10 mouse cellular contexts compared by ENCODE assay signal in the genomic region with DNA sequence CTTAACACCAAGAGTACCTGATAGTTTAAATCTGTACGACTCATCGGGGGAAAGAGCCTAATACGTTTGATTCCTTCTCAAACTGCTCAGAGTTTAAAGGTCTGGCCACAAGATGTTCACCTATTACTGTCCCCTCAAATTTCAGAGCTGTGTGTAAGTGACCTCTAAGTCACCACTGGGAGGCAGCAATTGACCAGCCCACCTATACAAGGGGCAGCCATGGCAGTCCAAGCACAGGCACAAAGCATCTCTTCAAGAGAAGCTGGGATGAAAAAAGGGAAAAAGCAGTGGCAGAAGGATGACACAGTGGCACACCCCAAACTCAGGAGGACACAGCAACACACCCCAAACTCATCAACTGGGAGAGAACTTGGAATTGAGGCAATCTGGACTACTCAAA. TPM values are rescaled to one million over a fixed set of nuclear protein-coding genes. Genes with fewer than 3 reads are reported as not detected.
DNase-seq lines count a peak whose midpoint lies in the region; ATAC-seq lines count a peak whose summit lies in the region.
"Had no signal": no experiment of that assay in that cellular context is flagged by ENCODE, and none has a peak within 500 bp of the region (broad histone marks: within the 10 kb centered on the region; RNA-seq: fewer than 3 reads in every experiment).

No protein-coding gene starts in this region.

- no peaks in the 10 kb centered on the region for H3K4me1 ChIP-seq in liver, embryonic 12.5 days
- no peaks in the 10 kb centered on the region for H3K4me1 ChIP-seq in hindbrain, embryonic 15.5 days (replicated peaks)
- H3K4me1 ChIP-seq in midbrain, embryonic 12.5 days: no peaks in the 10 kb centered on the region
- H3K4me1 ChIP-seq: embryonic facial prominence, embryonic 13.5 days had no signal

- no peaks in the 10 kb centered on the region for H3K36me3 ChIP-seq in liver, embryonic 12.5 days
- 0 out of 2 replicates have a peak, but pooled peaks cover 3% of the 10 kb centered on the region for H3K36me3 ChIP-seq in hindbrain, embryonic 15.5 days
- no peaks in the 10 kb centered on the region for H3K36me3 ChIP-seq in midbrain, embryonic 12.5 days

- H3K27me3 ChIP-seq in liver, embryonic 12.5 days (replicated peaks): no peaks in the 10 kb centered on the region
- H3K27me3 ChIP-seq in hindbrain, embryonic 15.5 days: no peaks in the 10 kb centered on the region
- H3K27me3 ChIP-seq in midbrain, embryonic 12.5 days: no peaks in the 10 kb centered on the region
- H3K27me3 ChIP-seq: embryonic facial prominence, embryonic 13.5 days; megakaryocyte, embryonic 14.5 days had no signal

- no peak for ATAC-seq in liver, embryonic 12.5 days
- 0 out of 2 replicates have a peak, but pooled peaks have one; percentile 63 for ATAC-seq in hindbrain, embryonic 15.5 days (ENCODE audit: low FRiP score, low read depth)
- peak; percentile 81; the same call in 1 of the 2 replicates for ATAC-seq in midbrain, embryonic 12.5 days (ENCODE audit: low FRiP score, low read depth)

- H3K27ac ChIP-seq in liver, embryonic 12.5 days: no peak overlapping the region
- H3K27ac ChIP-seq in hindbrain, embryonic 15.5 days (replicated peaks): no peak overlapping the region
- no peak overlapping the region for H3K27ac ChIP-seq in midbrain, embryonic 12.5 days (replicated peaks)
- H3K27ac ChIP-seq: embryonic facial prominence, embryonic 13.5 days had no signal

- H3K9ac ChIP-seq in liver, embryonic 12.5 days: no peak overlapping the region
- no peak overlapping the region for H3K9ac ChIP-seq in hindbrain, embryonic 15.5 days
- no peak overlapping the region for H3K9ac ChIP-seq in midbrain, embryonic 12.5 days (replicated peaks)
- H3K9ac ChIP-seq: embryonic facial prominence, embryonic 13.5 days had no signal

- H3K4me2 ChIP-seq in liver, embryonic 12.5 days: no peak overlapping the region
- no peak overlapping the region for H3K4me2 ChIP-seq in hindbrain, embryonic 15.5 days
- H3K4me2 ChIP-seq in midbrain, embryonic 12.5 days (replicated peaks): no peak overlapping the region
- H3K4me2 ChIP-seq: embryonic facial prominence, embryonic 13.5 days had no signal

- 65% methylated on average over 3 of the region's 3 CpGs for WGBS in liver, embryonic 12.5 days (ENCODE audit: insufficient replicate concordance)
- 92% methylated on average over 3 of the region's 3 CpGs for WGBS in hindbrain, embryonic 15.5 days
- WGBS in midbrain, embryonic 12.5 days: 85% methylated on average over 3 of the region's 3 CpGs

- H3K9me3 ChIP-seq in liver, embryonic 12.5 days (replicated peaks): no peaks in the 10 kb centered on the region
- no peaks in the 10 kb centered on the region for H3K9me3 ChIP-seq in hindbrain, embryonic 15.5 days
- no peaks in the 10 kb centered on the region for H3K9me3 ChIP-seq in midbrain, embryonic 12.5 days
- H3K9me3 ChIP-seq: embryonic facial prominence, embryonic 13.5 days; megakaryocyte, embryonic 14.5 days had no signal

- peak; percentile 19 for DNase-seq in liver
- DNase-seq in embryo, embryonic 10 days (ENCODE audit: low spot score): peak; percentile 73
- no peak for DNase-seq in spleen, adult 18-20 months
- no peak for DNase-seq in layer of hippocampus, adult 9-10 months (ENCODE audit: low spot score)
- no peak for DNase-seq in layer of hippocampus, adult 11-12 months (ENCODE audit: low spot score)

- no peak overlapping the region for H3K4me3 ChIP-seq in liver, embryonic 12.5 days
- H3K4me3 ChIP-seq in hindbrain, embryonic 15.5 days: no peak overlapping the region
- no peak overlapping the region for H3K4me3 ChIP-seq in midbrain, embryonic 12.5 days
- H3K4me3 ChIP-seq: embryonic facial prominence, embryonic 13.5 days had no signal

RNA-seq across cellular contexts. Expression of gene Nr1d2, which starts 28.1 kb away (rescaled TPM):
- 2.2 TPM in 2 replicates for polyA plus RNA-seq in liver, embryonic 12.5 days (2016; fragmentation: Nextera tagmentation; extraction: Ambion mirVana)
- 5.5 and 6.0 TPM in 2 replicates for polyA plus RNA-seq in hindbrain, embryonic 15.5 days (2015; fragmentation: Nextera tagmentation; extraction: Ambion mirVana)
- polyA plus RNA-seq in midbrain, embryonic 12.5 days (2016; fragmentation: Nextera tagmentation; extraction: Ambion mirVana): 4.6 and 5.6 TPM in 2 replicates

Comparison
In these comparisons a context has a peak if more than half of its experiments do, and no peak if none do; other contexts are left out.
1. DNase-seq: peak in liver (single experiment) and embryo, embryonic 10 days (single experiment); none in spleen, adult 18-20 months (0 of 2), layer of hippocampus, adult 9-10 months (single experiment) and layer of hippocampus, adult 11-12 months (single experiment).